Mouse (Mus musculus): ENCODE measurements around the gene Zscan10. TPM values are rescaled to one million over a fixed set of nuclear protein-coding genes. Genes with fewer than 3 reads are reported as not detected.

The Zscan10 gene
- total RNA-seq, 2 experiments from 2014 or later, result not detected

DNA sequence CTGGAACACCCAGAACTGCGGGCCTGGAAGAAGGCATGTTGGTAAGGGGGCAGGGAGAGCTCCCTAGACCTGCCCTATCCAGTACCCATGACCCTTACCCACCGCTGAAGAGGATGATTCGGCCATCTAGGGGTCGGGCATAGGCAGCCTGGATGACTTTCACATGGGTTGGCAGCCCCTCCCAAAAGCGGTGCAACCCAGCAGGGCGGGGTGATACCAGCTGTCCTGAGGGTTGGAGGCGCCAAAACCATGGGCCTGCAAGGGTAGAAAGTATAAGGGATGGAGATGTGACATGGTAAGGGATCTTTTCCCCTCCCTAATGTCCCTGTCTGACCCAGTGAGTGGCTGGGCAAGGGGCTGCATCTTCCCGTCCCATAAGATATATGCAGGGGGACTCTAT, 30.6 kb downstream of the Zscan10 start:
- intact Hi-C loops (cut with DNase I), result no loop called here
- no peak for DNase-seq (ENCODE audit: low spot score)

DNA sequence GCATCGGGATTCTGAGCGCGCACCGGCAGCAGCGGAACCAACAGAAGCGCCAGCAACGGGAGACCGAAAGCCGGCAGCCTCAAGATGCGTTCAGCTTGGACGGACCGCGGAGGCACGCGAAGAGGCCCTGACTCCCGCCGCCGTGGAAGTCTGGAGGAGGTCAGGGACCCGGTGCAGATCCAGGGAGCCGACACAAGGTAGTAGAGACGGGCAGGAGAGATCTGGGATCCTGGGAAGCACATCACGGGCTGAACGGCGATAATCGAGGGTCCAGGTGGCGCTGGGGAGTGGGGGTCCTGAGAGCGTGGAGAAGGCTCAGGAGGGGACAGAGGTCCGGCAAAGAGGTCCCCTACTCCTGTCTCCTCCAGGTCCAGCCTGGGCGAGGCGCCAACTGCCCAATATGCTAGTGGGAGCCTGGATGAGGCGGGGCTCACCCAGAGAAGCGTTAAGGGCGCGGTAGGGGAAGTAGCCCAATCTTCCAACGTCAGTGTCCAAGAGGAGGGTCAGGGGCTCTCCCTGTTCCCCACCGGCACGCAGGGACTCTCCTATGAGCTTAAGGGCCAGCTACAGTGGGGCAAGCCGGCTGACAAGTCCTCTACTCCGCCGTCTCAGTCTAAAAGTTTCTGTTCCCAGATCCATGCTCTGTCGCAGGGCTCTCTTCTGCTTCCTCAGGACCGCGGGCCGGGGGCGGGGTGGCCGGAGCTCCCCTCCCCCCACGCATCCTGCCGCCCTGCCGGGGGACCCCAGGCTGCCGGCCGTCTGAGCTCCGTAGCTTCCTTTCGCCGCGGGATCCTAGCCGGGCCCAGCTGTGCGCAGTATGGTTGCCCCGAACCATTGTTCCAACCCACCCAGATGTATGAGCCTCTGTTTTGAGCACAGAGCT, 44.2 kb downstream of the Zscan10 start, which contains the start of gene Mmp25:
Gene Mmp25, minus strand, starts transcription at position 665 of the 883 bp plus-strand sequence.
- intact Hi-C loops (cut with DNase I), result no loop called here
- DNase-seq (ENCODE audit: low spot score), result no peak

DNA sequence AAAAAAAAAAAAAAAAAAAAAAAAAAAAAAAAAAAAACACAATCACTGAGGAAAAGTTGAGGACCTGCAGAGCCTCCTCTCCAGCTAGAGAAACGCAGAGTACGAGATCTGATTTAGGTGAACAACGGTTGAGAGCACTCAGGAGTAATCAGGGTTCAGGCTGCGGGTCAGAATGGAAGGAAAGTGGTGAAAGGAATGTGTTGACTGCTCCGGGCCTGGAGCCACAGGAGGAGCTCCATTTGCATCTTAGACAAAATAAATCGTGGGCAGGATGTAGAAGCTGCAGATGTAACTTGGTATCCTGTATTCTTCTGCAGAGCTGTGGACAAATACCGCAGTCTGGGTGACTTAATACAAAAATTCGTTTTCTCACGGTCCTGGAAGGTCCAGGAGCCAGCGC, 45.2 kb downstream of the Zscan10 start:
- DNase-seq (ENCODE audit: low spot score), result no peak
- intact Hi-C loops (cut with DNase I), result no loop called here

DNA sequence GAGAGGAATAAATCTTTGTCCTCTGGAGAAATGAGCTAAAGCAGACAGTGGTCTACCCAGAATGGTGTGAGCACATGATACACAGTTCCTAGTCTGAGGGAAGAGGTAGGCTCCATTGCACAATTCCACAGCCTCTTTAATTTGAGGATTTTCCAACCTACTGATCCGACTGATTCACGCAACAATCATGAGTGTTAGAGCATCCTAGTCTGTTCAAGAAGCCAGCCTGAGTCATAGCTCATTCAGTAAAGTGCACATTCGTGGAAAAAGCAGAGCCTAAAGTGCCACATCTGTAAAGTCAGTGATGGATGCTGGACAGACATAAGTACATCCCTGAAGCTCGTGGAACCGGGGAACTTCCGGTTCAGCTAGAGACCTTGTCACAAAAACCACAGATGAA, 50.7 kb downstream of the Zscan10 start:
- intact Hi-C loops (cut with DNase I), result no loop called here

DNA sequence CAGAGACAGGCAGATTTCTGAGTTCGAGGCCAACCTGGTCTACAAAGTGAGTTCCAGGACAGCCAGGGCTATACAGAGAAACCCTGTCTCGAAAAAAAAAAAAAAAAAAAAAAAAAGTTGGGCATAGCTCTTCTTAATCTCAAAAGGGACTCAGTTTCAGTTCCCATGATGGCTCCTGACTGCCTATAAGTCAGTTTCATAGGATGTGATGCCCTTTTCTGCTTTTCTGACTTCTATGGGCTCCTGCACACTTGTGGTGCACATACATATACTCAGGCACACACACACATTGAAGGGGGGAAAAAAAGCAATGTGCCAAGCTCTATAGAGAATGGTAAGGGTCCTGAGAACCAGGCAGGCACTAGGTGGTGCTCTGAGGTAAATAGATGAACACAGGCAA, 52.7 kb downstream of the Zscan10 start:
- no peak for DNase-seq (ENCODE audit: low spot score)
- intact Hi-C loops (cut with DNase I), result no loop called here

More for the DNA sequence above, 50.7 kb downstream of the Zscan10 start:
- DNase-seq (ENCODE audit: low spot score), result no peak

DNA sequence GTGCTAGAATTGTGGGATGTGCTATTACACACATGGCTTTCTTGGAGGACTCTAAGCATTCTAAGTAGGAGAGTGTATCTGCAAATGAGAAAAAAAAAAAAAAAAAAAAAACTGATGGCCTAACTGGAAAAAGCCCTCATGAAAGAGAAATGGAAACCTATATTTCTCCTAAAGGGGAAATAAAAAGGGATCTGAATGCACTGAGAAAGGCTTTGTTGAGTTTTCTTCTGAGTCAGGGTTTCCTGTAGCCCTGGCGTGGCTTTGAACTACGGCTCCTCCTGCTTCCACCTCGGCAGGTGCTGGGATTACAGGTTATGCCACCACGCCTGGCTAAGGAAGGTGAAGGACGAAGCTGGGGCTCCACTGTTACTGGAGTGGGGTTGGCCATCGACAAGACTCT, 53.3 kb downstream of the Zscan10 start:
- intact Hi-C loops (cut with DNase I), result no loop called here
- DNase-seq (ENCODE audit: low spot score), result no peak

DNA sequence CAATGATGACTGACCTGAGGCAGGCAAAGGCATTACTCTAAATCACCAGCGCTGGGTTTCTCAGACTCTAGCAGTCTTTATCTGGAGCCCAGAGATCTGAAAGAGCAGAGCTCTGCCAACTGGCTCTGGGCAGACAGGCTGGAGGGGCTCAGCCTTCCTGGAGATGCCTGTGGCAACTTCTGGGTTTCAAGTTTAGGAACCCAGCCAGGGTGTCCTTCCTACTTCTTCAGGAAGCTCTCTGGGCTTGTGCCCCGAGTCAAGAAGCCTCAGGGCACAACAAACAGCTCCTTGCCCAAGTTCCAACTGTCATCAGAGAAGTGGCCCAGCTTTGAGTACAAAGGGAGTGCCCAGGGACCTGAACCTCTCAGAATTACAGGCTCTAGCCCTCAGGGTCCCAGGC, 53.8 kb downstream of the Zscan10 start:
- DNase-seq (ENCODE audit: low spot score), result no peak
- intact Hi-C loops (cut with DNase I), result no loop called here

DNA sequence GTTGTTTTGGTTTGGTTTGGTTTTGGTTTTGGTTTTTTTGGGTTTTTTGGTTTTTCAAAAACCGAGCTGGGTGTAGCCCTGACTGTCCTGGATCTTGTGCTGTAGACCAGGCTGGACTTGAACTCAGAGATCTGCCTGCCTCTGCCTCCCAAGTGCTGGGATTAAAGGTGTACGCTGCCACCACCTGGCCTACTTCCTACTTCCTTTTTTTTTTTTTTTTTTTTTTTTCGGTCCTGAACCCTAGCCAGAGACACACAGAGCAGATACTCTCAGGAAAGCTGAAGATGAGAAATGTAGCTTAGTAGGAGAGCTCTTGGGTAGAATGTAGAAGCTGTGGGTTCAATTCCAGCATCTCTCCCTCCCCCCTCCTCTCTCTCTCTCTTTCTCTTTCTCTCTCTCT, 57.8 kb downstream of the Zscan10 start:
- intact Hi-C loops (cut with DNase I), result no loop called here

DNA sequence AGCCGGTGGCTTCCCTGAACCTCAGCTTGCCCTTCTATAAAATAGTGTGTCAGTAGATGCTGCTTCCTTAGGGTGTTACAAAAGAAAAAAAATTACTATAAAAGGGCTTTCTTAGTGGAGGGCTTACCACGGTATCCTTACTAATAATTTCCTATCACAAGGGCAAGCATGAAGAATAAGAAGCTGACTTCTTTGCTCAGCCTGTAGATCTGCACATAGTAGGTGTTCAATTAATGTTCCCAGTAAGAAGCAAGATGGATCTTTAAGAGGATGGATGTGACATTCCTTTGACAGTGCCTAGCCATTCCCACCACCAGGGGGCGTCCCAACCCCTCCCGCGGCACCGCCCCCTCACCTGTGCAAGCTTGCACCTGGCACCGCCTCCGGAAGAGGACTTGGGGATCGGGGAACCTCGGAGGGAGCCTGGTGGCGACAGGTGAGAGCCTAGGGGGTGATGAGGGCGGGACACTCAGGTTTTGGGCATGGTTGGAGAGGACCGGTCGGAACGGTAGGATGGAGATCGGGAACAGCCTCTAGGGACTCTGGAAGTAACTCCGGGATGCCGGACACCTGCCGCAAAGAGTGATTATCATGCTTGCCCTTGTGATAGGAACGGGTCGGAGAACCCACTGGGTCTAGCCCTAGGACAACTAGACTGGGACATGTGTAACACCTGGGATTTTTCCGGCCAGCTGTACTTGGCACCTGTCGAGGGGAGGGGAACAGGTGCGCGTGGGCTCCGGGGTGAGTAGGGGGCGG, 59.6 kb downstream of the Zscan10 start, which contains the start of gene Bicdl2:
Gene Bicdl2, plus strand, starts transcription at position 390 of the 759 bp plus-strand sequence.
- DNase-seq (ENCODE audit: low spot score), result no peak
- intact Hi-C loops (cut with DNase I), result no loop called here

More for the DNA sequence above, 57.8 kb downstream of the Zscan10 start:
- no peak for DNase-seq (ENCODE audit: low spot score)

Other genes with a start within 250 kb of the Zscan10 start
- not detected for gene Vmn2r116, start 216.3 kb upstream of the Zscan10 start, total RNA-seq (2021)
- gene Vmn2r117, start 121.2 kb upstream of the Zscan10 start, total RNA-seq (2021), result not detected
- gene Zfp213, start 36.6 kb upstream of the Zscan10 start, total RNA-seq (2021), result 1 to 10 TPM; 4.7 to 6.2 TPM
- gene Zfp13, start 1.4 kb upstream of the Zscan10 start, total RNA-seq (2021), result 1 to 10 TPM; 3.4 to 4.8 TPM
- gene Mmp25, start 44.4 kb downstream of the Zscan10 start, total RNA-seq (2021), result under 1 TPM; 0.06 to 0.08 TPM
- not detected for gene Bicdl2, start 59.6 kb downstream of the Zscan10 start, total RNA-seq (2021)
- gene Hcfc1r1, start 72.7 kb downstream of the Zscan10 start, total RNA-seq (2021), result 100 to 1,000 TPM; 193 to 207 TPM
- gene Thoc6, start 73.0 kb downstream of the Zscan10 start, total RNA-seq (2021), result 10 to 100 TPM; 12.2 to 12.3 TPM
- 100 to 1,000 TPM in 1 of 2 experiments, 10 to 100 TPM in 1; 79.9 to 111 TPM for gene Tnfrsf12a, start 76.6 kb downstream of the Zscan10 start, total RNA-seq (2021)
- gene Cldn6, start 78.4 kb downstream of the Zscan10 start, total RNA-seq (2021), result not detected
- gene Cldn9, start 83.2 kb downstream of the Zscan10 start, total RNA-seq (2021), result not detected
- gene 1520401A03Rik, start 121.9 kb downstream of the Zscan10 start, total RNA-seq (2021), result not detected
- 1 to 10 TPM; 1.4 to 1.5 TPM for gene Pkmyt1, start 125.5 kb downstream of the Zscan10 start, total RNA-seq (2021)
- 10 to 100 TPM; 26.1 to 29.5 TPM for gene Paqr4, start 140.0 kb downstream of the Zscan10 start, total RNA-seq (2021)
- gene Kremen2, start 145.0 kb downstream of the Zscan10 start, total RNA-seq (2021), result not detected
- gene Flywch1, start 170.7 kb downstream of the Zscan10 start, total RNA-seq (2021), result 10 to 100 TPM; 29.7 to 33.2 TPM
- gene Flywch2, start 185.2 kb downstream of the Zscan10 start, total RNA-seq (2021), result 1 to 10 TPM in 1 of 2 experiments, under 1 TPM in 1; 0.88 to 1.6 TPM
- 100 to 1,000 TPM; 157 to 162 TPM for gene Srrm2, start 189.7 kb downstream of the Zscan10 start, total RNA-seq (2021)
- 100 to 1,000 TPM; 353 to 372 TPM for gene Elob, start 228.3 kb downstream of the Zscan10 start, total RNA-seq (2021)
- gene Prss33, start 235.2 kb downstream of the Zscan10 start, total RNA-seq (2021), result not detected
- gene Prss32, start 243.0 kb downstream of the Zscan10 start, total RNA-seq (2021), result not detected
- not detected for gene Prss41, start 243.3 kb downstream of the Zscan10 start, total RNA-seq (2021)